Mouse (Mus musculus) heart, embryonic 15.5 days (tissue): ENCODE results near the gene Zfp984. TPM values are rescaled to one million over a fixed set of nuclear protein-coding genes. Genes with fewer than 3 reads are reported as not detected.
"Not testable (repeated sequence)": the region's sequence is repeated elsewhere in the genome, so short reads cannot be mapped to it uniquely, and the experiment has no call there.

Experiments
- ATAC-seq: fragments of 200-750 bp; cut with Nextera tagmentation; replicated peaks from 2 replicates; pipeline ENCODE4 v1.8.0; 2017; ENCODE audit warnings: low read depth, moderate TSS enrichment; ENCODE audit not compliant: insufficient number of reproducible peaks, insufficient read depth, low FRiP score
- H3K27ac ChIP-seq: fragments of 300-500 bp; sonication (generic); 2 replicates; pipeline ENCODE4 v1.5.1; 2015; ENCODE audit warnings: mild to moderate bottlenecking, inconsistent platforms
- H3K27me3 ChIP-seq: fragments of 300-500 bp; sonication (generic); 2 replicates; pipeline ENCODE4 v1.6.1; 2015; ENCODE audit warnings: inconsistent platforms
- H3K36me3 ChIP-seq: fragments of 300-500 bp; sonication (generic); 2 replicates; pipeline ENCODE4 v1.6.1; 2015; ENCODE audit warnings: mild to moderate bottlenecking, inconsistent platforms
- H3K4me1 ChIP-seq: fragments of 300-500 bp; sonication (generic); replicated peaks from 2 replicates; pipeline ENCODE4 v1.6.1; 2015; ENCODE audit warnings: inconsistent platforms
- H3K4me2 ChIP-seq: fragments of 300-500 bp; sonication (generic); 2 replicates; pipeline ENCODE4 v1.6.1; 2015; ENCODE audit warnings: inconsistent platforms, mild to moderate bottlenecking, moderate library complexity
- H3K4me3 ChIP-seq: fragments of 300-500 bp; sonication (generic); 2 replicates; pipeline ENCODE4 v1.5.1; 2015; ENCODE audit warnings: mild to moderate bottlenecking, inconsistent platforms
- H3K9ac ChIP-seq: fragments of 300-500 bp; sonication (generic); 2 replicates; pipeline ENCODE4 v1.6.1; 2015; ENCODE audit warnings: mild to moderate bottlenecking, inconsistent platforms
- H3K9me3 ChIP-seq: fragments of 300-500 bp; sonication (generic); replicated peaks from 2 replicates; pipeline ENCODE4 v1.6.1; 2016; ENCODE audit warnings: inconsistent platforms
- WGBS: fragments of 180-500 bp; shearing (Covaris S2); methylation state at CpG from one replicate; pipeline ENCODE4 v1.1.7; 2015; ENCODE audit warnings: mixed read lengths; 5-methylcytosine and 5-hydroxymethylcytosine counted together
- polyA plus RNA-seq: library from polyadenylated mRNA; unstranded; fragments of >200 nt; fragmentation: Nextera tagmentation; extraction: Ambion mirVana; gene quantifications from 2 replicates; pipeline ENCODE4 v1.2.1, GENCODE M21; 2015

Zfp984 gene
- polyA plus RNA-seq, 1 experiment from 2014 or later = 9.0 TPM

DNA sequence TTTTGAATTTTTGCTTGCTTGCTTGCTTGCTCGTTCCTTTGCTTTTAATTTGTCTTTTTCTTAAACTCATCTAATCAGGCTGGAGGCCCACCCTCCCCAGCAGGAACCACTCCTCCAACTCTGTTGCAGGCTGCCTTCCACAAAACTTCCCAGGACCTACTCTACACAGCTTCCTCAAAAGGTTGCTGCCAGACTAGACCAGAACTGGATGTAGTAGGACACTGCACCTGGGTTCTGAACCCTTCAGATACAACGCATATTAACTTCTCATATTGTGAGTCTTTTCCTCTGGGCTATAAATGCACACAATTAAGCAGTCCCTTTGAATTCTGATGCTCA is 347 bp upstream of the Zfp984 start:
- ATAC-seq, H3K9me3 ChIP-seq, H3K27ac ChIP-seq, H3K36me3 ChIP-seq, H3K9ac ChIP-seq, H3K27me3 ChIP-seq: not testable (repeated sequence)
- 47% methylated on average over 2 of the region's 2 CpGs for WGBS
- Histone ChIP-seq H3K4me1 (peaks cover 12% of the 10 kb centered on the region), H3K4me3 (peak overlapping the region; percentile 59), H3K4me2 (peak overlapping the region; percentile 79)

DNA sequence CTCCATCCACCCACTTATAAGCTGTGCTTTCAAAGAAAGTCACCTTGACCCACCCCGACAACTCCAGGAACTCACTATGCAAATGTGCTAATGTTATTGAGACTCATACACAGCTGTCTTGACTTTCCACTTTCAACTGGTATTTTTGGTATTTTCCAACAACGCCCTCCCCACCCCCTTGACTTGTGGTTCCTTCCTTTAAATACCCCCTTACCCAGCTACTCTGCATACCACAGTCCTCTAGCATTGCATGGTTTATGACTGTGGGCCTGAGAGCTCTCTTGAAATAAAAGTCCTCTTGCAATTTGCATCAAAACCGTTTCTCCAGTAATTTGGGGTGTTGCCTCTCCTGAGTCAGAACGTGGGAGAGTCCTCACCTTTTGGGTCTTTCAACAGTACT is 1.1 kb downstream of the Zfp984 start:
- H3K4me2 ChIP-seq = peak overlapping the region; percentile 79
- ATAC-seq = not testable (repeated sequence)

DNA sequence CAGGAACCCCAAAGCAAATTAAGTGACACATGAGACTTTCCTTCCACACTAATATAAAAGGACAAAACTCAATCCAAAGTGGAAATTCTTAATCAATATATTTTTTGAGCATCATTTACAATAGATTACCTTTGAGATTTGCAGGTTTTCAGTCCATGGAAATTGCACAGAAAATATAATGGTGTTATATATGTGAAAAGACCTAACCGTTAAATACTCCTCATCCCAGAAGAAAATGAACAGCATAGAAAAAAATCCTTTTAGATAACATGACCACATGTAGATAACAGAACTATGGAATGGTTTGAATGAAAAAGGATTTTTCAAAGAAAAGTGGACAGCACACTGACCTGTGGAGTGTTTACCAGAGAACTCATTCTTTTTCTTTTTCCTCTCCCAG is 14.3 kb downstream of the Zfp984 start:
- not testable (repeated sequence) for H3K27me3 ChIP-seq, H3K4me2 ChIP-seq, H3K27ac ChIP-seq, ATAC-seq, H3K9ac ChIP-seq, H3K4me1 ChIP-seq, H3K4me3 ChIP-seq, H3K9me3 ChIP-seq
- WGBS = 88% methylated on average over 1 of the region's 1 CpGs
- H3K36me3 ChIP-seq = peaks cover 20% of the 10 kb centered on the region

More for the DNA sequence above, 1.1 kb downstream of the Zfp984 start:
- H3K4me1 ChIP-seq = peaks cover 12% of the 10 kb centered on the region
- H3K9ac ChIP-seq, H3K27me3 ChIP-seq, H3K9me3 ChIP-seq, H3K27ac ChIP-seq: not testable (repeated sequence)
- peak overlapping the region; percentile 59 for H3K4me3 ChIP-seq
- peaks cover 10% of the 10 kb centered on the region for H3K36me3 ChIP-seq
- 54% methylated on average over 4 of the region's 4 CpGs for WGBS

DNA sequence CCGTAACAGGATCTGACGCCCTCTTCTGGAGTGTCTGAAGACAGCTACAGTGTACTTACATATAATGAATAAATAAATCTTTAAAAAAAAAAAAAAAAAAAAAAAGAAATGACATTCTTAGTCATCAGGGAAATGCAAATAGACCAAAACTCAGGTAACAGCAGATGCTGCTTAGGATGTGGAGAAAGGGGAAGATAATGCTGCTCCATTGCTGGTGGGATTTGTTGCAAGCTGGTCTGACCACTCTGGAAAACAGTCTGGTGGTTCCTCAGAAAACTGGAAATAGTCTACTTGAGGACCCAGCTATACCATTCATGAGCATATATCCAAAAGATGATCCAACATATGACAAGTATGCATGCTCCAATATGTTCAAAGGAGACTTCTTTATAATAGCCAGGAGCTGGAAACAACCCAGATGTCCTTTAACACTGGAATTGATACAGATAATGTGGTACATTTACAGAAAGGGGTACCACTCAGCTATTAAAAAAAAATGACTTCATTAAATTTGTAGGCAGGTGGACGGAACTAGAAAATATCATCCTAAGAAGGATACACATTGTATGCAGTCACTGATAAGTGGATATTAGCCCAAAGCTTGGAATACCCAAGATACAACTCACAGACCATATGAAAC is 15.4 kb downstream of the Zfp984 start:
- H3K4me2 ChIP-seq, H3K9ac ChIP-seq, H3K4me3 ChIP-seq, H3K27me3 ChIP-seq, H3K4me1 ChIP-seq, H3K27ac ChIP-seq, H3K9me3 ChIP-seq: not testable (repeated sequence)
- 0 out of 2 replicates have a peak, but pooled peaks have one; percentile 35 for ATAC-seq
- H3K36me3 ChIP-seq = peaks cover 20% of the 10 kb centered on the region
- WGBS = 81% methylated on average over 3 of the region's 3 CpGs

DNA sequence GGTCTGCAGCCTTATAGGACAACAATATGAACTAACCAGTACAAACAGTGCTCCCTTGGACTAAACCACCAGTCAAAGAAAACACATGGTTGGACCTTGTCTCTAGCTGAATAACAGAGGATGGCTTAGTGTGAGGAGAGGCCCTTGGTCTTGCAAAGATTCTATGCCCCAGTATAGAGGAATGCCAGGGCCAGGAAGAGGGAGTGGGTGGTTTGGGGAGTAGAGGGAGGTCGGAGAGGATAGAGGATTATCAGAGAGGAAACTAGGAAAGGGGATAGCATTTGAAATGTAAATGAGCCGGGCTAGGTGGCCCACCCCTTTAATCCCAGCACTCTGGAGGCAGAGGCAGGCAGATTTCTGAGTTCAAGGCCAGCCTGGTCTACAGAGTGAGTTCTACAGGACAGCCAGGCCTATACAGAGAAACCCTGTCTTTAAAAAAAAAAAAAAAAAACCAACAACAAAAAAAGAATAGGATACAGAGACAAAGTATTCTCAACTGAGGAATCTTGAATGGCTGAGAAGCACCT is 16.1 kb downstream of the Zfp984 start:
- 52% methylated on average over 2 of the region's 2 CpGs for WGBS
- not testable (repeated sequence) for H3K4me3 ChIP-seq, H3K27me3 ChIP-seq, H3K9ac ChIP-seq, H3K4me1 ChIP-seq, H3K9me3 ChIP-seq, H3K27ac ChIP-seq, H3K4me2 ChIP-seq
- H3K36me3 ChIP-seq = peaks cover 26% of the 10 kb centered on the region
- peak; percentile 31; the same call in 1 of the 2 replicates for ATAC-seq

DNA sequence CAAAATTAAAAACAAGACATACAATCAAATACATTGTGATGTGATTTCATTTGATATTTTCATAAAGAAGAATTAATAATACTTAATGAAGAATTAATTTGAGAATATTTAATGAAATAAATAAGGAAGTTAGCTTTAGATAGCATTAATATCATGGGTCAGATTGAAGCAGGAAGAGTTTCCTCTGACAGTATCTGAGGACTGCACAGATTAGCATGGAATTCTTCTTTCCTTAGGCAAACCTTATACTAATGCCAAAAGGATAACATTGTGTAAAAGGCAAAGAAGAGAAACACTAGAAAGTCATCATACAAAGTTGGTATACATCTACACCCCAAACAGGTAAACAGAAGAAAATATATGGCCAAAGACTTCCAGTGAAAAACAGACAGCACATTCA is 17.9 kb downstream of the Zfp984 start:
- H3K9me3 ChIP-seq = peaks cover 12% of the 10 kb centered on the region
- not testable (repeated sequence) for H3K27ac ChIP-seq, H3K27me3 ChIP-seq, ATAC-seq, H3K4me2 ChIP-seq, H3K4me3 ChIP-seq, H3K4me1 ChIP-seq, H3K9ac ChIP-seq
- H3K36me3 ChIP-seq = peaks cover 28% of the 10 kb centered on the region

DNA sequence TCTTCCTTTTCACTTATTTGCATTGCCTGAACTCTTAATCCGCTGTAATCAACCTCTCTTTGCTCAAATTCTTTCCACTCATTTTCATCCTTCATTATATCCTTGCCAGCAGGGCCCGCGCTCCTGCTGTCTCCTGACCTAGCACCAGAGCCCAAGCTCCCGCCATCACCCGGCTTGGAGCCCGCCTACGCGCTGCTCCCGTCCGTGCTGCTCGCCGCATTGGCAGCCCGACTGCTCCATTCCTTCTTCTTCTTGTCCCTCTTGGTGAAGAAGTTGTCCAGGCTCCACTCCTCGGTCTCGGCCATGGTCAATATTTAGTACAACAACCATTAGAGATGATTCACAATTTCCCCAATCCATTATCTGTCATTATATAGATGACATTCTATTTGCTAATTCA is 63.3 kb downstream of the Zfp984 start:
- not testable (repeated sequence) for H3K27me3 ChIP-seq, ATAC-seq, H3K36me3 ChIP-seq, H3K4me1 ChIP-seq, H3K27ac ChIP-seq, H3K9ac ChIP-seq, H3K9me3 ChIP-seq, H3K4me3 ChIP-seq, H3K4me2 ChIP-seq
- 90% methylated on average over 14 of the region's 15 CpGs for WGBS

DNA sequence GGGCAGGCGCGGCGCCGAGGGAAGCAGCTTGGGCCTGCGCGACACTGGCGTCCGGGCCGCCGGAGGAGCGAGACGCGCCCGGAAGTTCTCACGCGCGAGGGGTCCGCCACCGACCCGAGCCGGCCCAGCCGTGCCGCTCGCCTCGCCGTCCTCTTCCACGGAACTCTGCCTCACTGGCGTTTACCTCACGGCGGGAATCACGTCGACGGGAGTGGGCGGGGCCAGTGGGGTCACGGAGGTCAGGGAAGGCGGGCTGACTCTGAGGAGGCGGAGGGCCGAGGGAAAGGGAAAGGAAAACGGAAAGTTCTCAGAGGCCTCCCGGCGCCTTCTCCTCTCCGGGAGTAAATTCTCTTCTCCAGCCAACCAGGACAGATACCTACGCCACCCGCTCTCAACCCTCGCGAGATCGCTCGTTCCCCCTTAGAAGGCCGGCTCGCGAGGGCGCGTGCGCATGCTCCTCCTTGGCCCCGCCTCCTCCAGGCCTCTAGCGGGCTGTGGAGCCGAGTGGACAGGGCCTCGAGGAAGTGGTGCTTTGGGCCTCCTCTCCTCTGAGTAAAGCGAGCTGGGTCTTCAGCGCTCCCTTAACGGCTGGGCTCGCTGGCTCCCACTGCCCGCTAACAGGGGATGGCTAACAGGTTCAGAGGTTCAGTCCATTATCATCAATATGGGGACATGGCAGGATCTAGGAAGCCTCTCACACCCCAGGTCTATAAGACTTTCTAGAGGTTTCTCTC is 70.8 kb downstream of the Zfp984 start:
- Histone ChIP-seq H3K4me2 (peak overlapping the region; percentile 68), H3K4me3 (peak overlapping the region; percentile 51)
- not testable (repeated sequence) for H3K9ac ChIP-seq, H3K9me3 ChIP-seq, H3K4me1 ChIP-seq, ATAC-seq, H3K27ac ChIP-seq, H3K27me3 ChIP-seq, H3K36me3 ChIP-seq
- WGBS = 26% methylated on average over 63 of the region's 63 CpGs

Other genes with a start within 250 kb of the Zfp984 start
- 2.6 and 3.6 TPM in 2 replicates for gene Zfp979, start 167.3 kb downstream of the Zfp984 start, polyA plus RNA-seq
- not detected in 2 replicates for gene Zfp534, start 107.2 kb downstream of the Zfp984 start, polyA plus RNA-seq
- gene Zfp933, start 38.6 kb upstream of the Zfp984 start, polyA plus RNA-seq = 3.4 and 4.0 TPM in 2 replicates
- 24.1 and 33.0 TPM in 2 replicates for gene Miip, start 59.0 kb upstream of the Zfp984 start, polyA plus RNA-seq
- 10.0 and 10.2 TPM in 2 replicates for gene Fv1, start 59.2 kb upstream of the Zfp984 start, polyA plus RNA-seq
- gene Mfn2, start 94.9 kb upstream of the Zfp984 start, polyA plus RNA-seq = 141 and 144 TPM in 2 replicates
- 52.1 and 60.0 TPM in 2 replicates for gene Plod1, start 127.0 kb upstream of the Zfp984 start, polyA plus RNA-seq
- 12.1 and 17.6 TPM in 2 replicates for gene 2510039O18Rik, start 131.1 kb upstream of the Zfp984 start, polyA plus RNA-seq
- 130 and 171 TPM in 2 replicates for gene Nppb, start 176.0 kb upstream of the Zfp984 start, polyA plus RNA-seq
- gene Nppa, start 190.9 kb upstream of the Zfp984 start, polyA plus RNA-seq = 3,881 and 5,336 TPM in 2 replicates
- 6.6 and 7.7 TPM in 2 replicates for gene Clcn6, start 229.0 kb upstream of the Zfp984 start, polyA plus RNA-seq
- gene Mthfr, start 229.3 kb upstream of the Zfp984 start, polyA plus RNA-seq = 11.2 and 16.1 TPM in 2 replicates